Mouse (Mus musculus): ENCODE data around the gene Sun3. TPM values are rescaled to one million over a fixed set of nuclear protein-coding genes. Genes with fewer than 3 reads are reported as not detected.

Sun3 gene
- polyA plus RNA-seq, 1 experiment = not detected

DNA sequence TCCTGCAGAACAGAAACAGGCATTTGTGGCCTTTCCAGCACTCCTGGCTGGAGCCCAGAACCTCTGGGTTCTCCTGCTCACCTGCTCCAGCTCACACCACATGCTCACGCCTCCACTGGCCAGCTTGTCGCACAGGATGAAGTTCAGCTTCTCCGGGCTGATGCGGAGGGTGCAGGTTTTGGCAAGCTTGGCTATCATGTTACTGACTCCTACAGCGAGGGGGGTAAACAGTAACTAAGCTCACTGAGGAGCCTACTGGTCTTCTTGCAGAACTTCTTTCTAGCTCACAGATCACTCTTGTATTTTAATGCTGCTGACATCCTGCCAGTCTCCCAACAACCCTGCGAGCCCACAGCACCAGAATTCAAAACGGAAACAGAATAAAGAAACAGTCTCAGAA, 38.4 kb downstream of the Sun3 start:
- Histone ChIP-seq H3K4me2 (ENCODE audit: low read depth) (peak overlapping the region; percentile 98), H3K4me3 (peak overlapping the region; percentile 85), H3K36me3 (ENCODE audit: control insufficient read depth, insufficient read depth) (peaks cover 7% of the 10 kb centered on the region), H3ac (ENCODE audit: control insufficient read depth, insufficient read length) (peak overlapping the region; percentile 58), H3K79me2 (ENCODE audit: control insufficient read depth, insufficient read depth) (no peaks in the 10 kb centered on the region), H3K27me3 (ENCODE audit: control insufficient read depth, insufficient read depth, insufficient read length) (no peaks in the 10 kb centered on the region)
- TF ChIP-seq MYOG (IDR thresholded peaks at IDR 0.05; ENCODE audit: control insufficient read depth in 1 of 3, insufficient read depth in 1 of 3, insufficient read length in 2 of 3, low read depth in 2 of 3) = no peak
- no peak for TF ChIP-seq REST (IDR thresholded peaks at IDR 0.05; ENCODE audit: insufficient read depth, insufficient read length)
- no peak for TF ChIP-seq MAX (IDR thresholded peaks at IDR 0.05; ENCODE audit: low read depth)
- TF ChIP-seq E2F4 (IDR thresholded peaks at IDR 0.05; ENCODE audit: insufficient read depth) = no peak
- no peak for TF ChIP-seq MYOD1 (IDR thresholded peaks at IDR 0.05; ENCODE audit: control insufficient read depth in 1 of 3, insufficient read length in 2 of 3, low read depth in 2 of 3)
- no peak for TF ChIP-seq TCF12 (IDR thresholded peaks at IDR 0.05; ENCODE audit: insufficient read depth, poor library complexity, severe bottlenecking)
- no peak for TF ChIP-seq USF1 (IDR thresholded peaks at IDR 0.05; ENCODE audit: low read depth)
- TF ChIP-seq POLR2AphosphoS2 (IDR thresholded peaks at IDR 0.05; ENCODE audit: insufficient read length, low read depth) = no peak
- TF ChIP-seq POLR2A (IDR thresholded peaks at IDR 0.05; ENCODE audit: insufficient read length, low read depth) = no peak
- TF ChIP-seq CEBPB (IDR thresholded peaks at IDR 0.05; ENCODE audit: insufficient read depth, poor library complexity, severe bottlenecking) = no peak
- no peak for TF ChIP-seq SRF (IDR thresholded peaks at IDR 0.05; ENCODE audit: control insufficient read depth, insufficient read length, low read depth)

DNA sequence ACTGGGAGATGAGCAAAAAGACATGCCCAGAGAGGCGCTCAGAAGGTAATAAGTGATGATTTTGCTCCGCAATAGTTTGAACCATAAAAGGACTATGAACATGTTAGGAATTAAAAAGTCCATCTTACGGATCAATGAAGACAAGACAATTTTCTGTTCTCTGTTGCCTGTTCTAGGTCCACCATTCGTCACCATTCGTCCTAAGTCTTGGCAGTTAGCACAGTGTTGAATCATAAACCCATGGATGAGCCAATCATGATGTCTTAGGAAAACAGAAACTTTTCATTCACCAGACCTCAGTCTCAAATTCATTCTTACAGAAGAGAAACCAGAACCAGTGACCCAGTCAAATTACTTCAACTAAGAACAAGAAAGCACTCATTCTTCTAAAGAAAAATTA, 40.0 kb downstream of the Sun3 start:
- H3ac ChIP-seq (ENCODE audit: control insufficient read depth, insufficient read length) = no peak overlapping the region
- no peak overlapping the region for H3K4me2 ChIP-seq (ENCODE audit: low read depth)
- TF ChIP-seq REST (IDR thresholded peaks at IDR 0.05; ENCODE audit: insufficient read depth, insufficient read length) (no peak), TCF3 (IDR thresholded peaks at IDR 0.05; ENCODE audit: insufficient read length, low read depth) (no peak), TCF12 (IDR thresholded peaks at IDR 0.05; ENCODE audit: insufficient read depth, poor library complexity, severe bottlenecking) (no peak), POLR2AphosphoS2 (IDR thresholded peaks at IDR 0.05; ENCODE audit: insufficient read length, low read depth) (no peak), SRF (IDR thresholded peaks at IDR 0.05; ENCODE audit: control insufficient read depth, insufficient read length, low read depth) (no peak), E2F4 (IDR thresholded peaks at IDR 0.05; ENCODE audit: insufficient read depth) (no peak), MAX (IDR thresholded peaks at IDR 0.05; ENCODE audit: low read depth) (no peak), MYOD1 (IDR thresholded peaks at IDR 0.05; ENCODE audit: control insufficient read depth in 1 of 3, insufficient read length in 2 of 3, low read depth in 2 of 3) (no peak), USF1 (IDR thresholded peaks at IDR 0.05; ENCODE audit: low read depth) (no peak)
- H3K79me2 ChIP-seq (ENCODE audit: control insufficient read depth, insufficient read depth) = no peaks in the 10 kb centered on the region
- peaks cover 10% of the 10 kb centered on the region for H3K36me3 ChIP-seq (ENCODE audit: control insufficient read depth, insufficient read depth)
- no peaks in the 10 kb centered on the region for H3K27me3 ChIP-seq (ENCODE audit: control insufficient read depth, insufficient read depth, insufficient read length)
- no peak overlapping the region for H3K4me3 ChIP-seq

DNA sequence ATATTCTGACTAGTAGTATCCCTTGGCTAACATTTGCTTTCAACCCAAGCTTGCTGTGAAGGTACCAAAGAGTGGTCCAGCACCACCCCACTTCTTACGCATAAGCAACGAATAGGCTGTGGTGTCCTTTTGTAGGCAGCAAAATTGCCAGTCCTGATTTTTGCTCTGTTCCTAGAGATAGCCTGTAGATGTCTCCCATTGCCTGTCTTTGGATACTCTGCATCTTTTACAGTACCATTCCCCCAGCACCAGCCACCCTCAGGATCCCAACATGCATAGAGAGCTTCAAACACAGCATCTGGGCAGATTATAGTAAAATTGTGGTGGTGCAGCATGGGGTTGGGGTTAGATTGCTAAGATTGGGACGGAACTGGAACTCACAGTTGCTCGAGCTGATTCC, 60.7 kb downstream of the Sun3 start:
- no peak for TF ChIP-seq POLR2AphosphoS2 (IDR thresholded peaks at IDR 0.05; ENCODE audit: insufficient read length, low read depth)
- TF ChIP-seq REST (IDR thresholded peaks at IDR 0.05; ENCODE audit: insufficient read depth, insufficient read length) = no peak
- TF ChIP-seq SRF (IDR thresholded peaks at IDR 0.05; ENCODE audit: control insufficient read depth, insufficient read length, low read depth) = no peak
- no peak for TF ChIP-seq POLR2A (IDR thresholded peaks at IDR 0.05; ENCODE audit: insufficient read length, low read depth)
- no peak for TF ChIP-seq TCF3 (IDR thresholded peaks at IDR 0.05; ENCODE audit: insufficient read length, low read depth)
- no peak for TF ChIP-seq MAX (IDR thresholded peaks at IDR 0.05; ENCODE audit: low read depth)
- TF ChIP-seq MYOG (IDR thresholded peaks at IDR 0.05; ENCODE audit: control insufficient read depth in 1 of 3, insufficient read depth in 1 of 3, insufficient read length in 2 of 3, low read depth in 2 of 3) = no peak
- no peak for TF ChIP-seq E2F4 (IDR thresholded peaks at IDR 0.05; ENCODE audit: insufficient read depth)
- TF ChIP-seq MYOD1 (IDR thresholded peaks at IDR 0.05; ENCODE audit: control insufficient read depth in 1 of 3, insufficient read length in 2 of 3, low read depth in 2 of 3) = no peak
- no peak for TF ChIP-seq TCF12 (IDR thresholded peaks at IDR 0.05; ENCODE audit: insufficient read depth, poor library complexity, severe bottlenecking)
- peaks cover 10% of the 10 kb centered on the region for H3K36me3 ChIP-seq (ENCODE audit: control insufficient read depth, insufficient read depth)
- no peak overlapping the region for H3K4me3 ChIP-seq
- no peaks in the 10 kb centered on the region for H3K79me2 ChIP-seq (ENCODE audit: control insufficient read depth, insufficient read depth)
- H3K4me2 ChIP-seq (ENCODE audit: low read depth) = no peak overlapping the region
- H3K27me3 ChIP-seq (ENCODE audit: control insufficient read depth, insufficient read depth, insufficient read length) = no peaks in the 10 kb centered on the region
- no peak overlapping the region for H3ac ChIP-seq (ENCODE audit: control insufficient read depth, insufficient read length)

DNA sequence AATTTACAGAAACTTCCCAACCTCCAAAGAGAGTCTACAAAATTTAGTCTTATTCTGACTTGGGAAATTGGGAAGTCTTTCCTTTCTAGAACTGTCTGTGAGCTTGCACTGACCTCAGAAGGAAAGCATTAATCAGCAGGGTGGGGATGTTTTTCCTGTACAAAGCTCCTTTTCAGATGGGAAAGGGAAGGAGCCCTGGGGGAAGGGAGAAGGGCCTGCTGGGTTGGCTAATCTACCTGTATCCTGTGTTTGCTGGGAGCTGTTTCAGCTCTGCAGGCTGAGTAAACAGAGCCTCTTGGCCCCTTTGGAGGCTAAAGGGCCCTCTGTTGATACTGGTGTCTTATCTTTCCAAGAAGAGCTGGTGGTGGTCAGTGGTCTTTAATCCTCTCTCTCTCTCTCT, 62.7 kb downstream of the Sun3 start:
- no peak for TF ChIP-seq POLR2AphosphoS2 (IDR thresholded peaks at IDR 0.05; ENCODE audit: insufficient read length, low read depth)
- TF ChIP-seq TCF12 (IDR thresholded peaks at IDR 0.05; ENCODE audit: insufficient read depth, poor library complexity, severe bottlenecking) = no peak
- no peak for TF ChIP-seq MYOG (IDR thresholded peaks at IDR 0.05; ENCODE audit: control insufficient read depth in 1 of 3, insufficient read depth in 1 of 3, insufficient read length in 2 of 3, low read depth in 2 of 3)
- TF ChIP-seq SRF (IDR thresholded peaks at IDR 0.05; ENCODE audit: control insufficient read depth, insufficient read length, low read depth) = no peak
- TF ChIP-seq USF1 (IDR thresholded peaks at IDR 0.05; ENCODE audit: low read depth) = no peak

DNA sequence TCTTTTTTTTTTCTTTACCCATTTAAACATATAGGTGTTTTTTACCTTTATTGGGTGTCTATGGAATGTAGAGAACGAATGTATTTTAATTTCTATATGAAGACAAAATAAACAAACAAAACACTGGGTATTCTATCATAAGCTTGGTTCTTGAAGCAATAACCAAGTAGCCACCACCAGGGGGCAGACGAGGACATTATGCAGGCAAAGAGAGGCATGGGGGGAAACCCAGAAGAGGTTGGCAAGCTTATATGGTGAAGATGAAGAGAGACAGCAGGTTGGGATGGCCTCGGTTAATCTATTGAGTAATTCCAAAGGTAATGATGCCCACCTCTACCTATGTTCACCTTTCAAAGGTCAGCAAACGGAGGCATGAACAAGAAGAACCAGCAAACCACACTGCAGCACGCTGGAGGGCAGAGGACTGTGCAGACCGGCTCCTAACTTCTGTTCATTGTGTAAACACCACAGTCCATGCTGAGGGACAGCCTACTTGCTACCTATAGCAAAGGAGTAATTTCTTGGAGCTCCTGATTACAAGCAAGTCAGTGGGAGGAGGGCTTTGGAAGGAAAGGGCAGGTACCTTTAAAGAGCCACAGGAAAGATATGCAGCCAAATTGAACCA, 65.4 kb downstream of the Sun3 start:
- no peak for TF ChIP-seq TCF3 (IDR thresholded peaks at IDR 0.05; ENCODE audit: insufficient read length, low read depth)
- no peak for TF ChIP-seq MYOD1 (IDR thresholded peaks at IDR 0.05; ENCODE audit: control insufficient read depth in 1 of 3, insufficient read length in 2 of 3, low read depth in 2 of 3)
- TF ChIP-seq CEBPB (IDR thresholded peaks at IDR 0.05; ENCODE audit: insufficient read depth, poor library complexity, severe bottlenecking) = no peak
- TF ChIP-seq MAX (IDR thresholded peaks at IDR 0.05; ENCODE audit: low read depth) = no peak
- TF ChIP-seq REST (IDR thresholded peaks at IDR 0.05; ENCODE audit: insufficient read depth, insufficient read length) = no peak
- TF ChIP-seq POLR2A (IDR thresholded peaks at IDR 0.05; ENCODE audit: insufficient read length, low read depth) = no peak
- no peak for TF ChIP-seq MYOG (IDR thresholded peaks at IDR 0.05; ENCODE audit: control insufficient read depth in 1 of 3, insufficient read depth in 1 of 3, insufficient read length in 2 of 3, low read depth in 2 of 3)
- no peak for TF ChIP-seq E2F4 (IDR thresholded peaks at IDR 0.05; ENCODE audit: insufficient read depth)
- no peak for TF ChIP-seq USF1 (IDR thresholded peaks at IDR 0.05; ENCODE audit: low read depth)
- no peak overlapping the region for H3K4me2 ChIP-seq (ENCODE audit: low read depth)
- peaks cover 5% of the 10 kb centered on the region for H3K27me3 ChIP-seq (ENCODE audit: control insufficient read depth, insufficient read depth, insufficient read length)
- H3K4me3 ChIP-seq = no peak overlapping the region
- no peak overlapping the region for H3ac ChIP-seq (ENCODE audit: control insufficient read depth, insufficient read length)
- H3K79me2 ChIP-seq (ENCODE audit: control insufficient read depth, insufficient read depth) = no peaks in the 10 kb centered on the region
- no peaks in the 10 kb centered on the region for H3K36me3 ChIP-seq (ENCODE audit: control insufficient read depth, insufficient read depth)

More for the DNA sequence above, 62.7 kb downstream of the Sun3 start:
- H3ac ChIP-seq (ENCODE audit: control insufficient read depth, insufficient read length) = no peak overlapping the region
- no peak overlapping the region for H3K4me2 ChIP-seq (ENCODE audit: low read depth)
- no peaks in the 10 kb centered on the region for H3K27me3 ChIP-seq (ENCODE audit: control insufficient read depth, insufficient read depth, insufficient read length)
- no peaks in the 10 kb centered on the region for H3K36me3 ChIP-seq (ENCODE audit: control insufficient read depth, insufficient read depth)
- no peaks in the 10 kb centered on the region for H3K79me2 ChIP-seq (ENCODE audit: control insufficient read depth, insufficient read depth)
- H3K4me3 ChIP-seq = no peak overlapping the region

All from myocyte (in vitro differentiated cells).